Mouse (Mus musculus): ENCODE results near the gene Odaph.

DNA sequence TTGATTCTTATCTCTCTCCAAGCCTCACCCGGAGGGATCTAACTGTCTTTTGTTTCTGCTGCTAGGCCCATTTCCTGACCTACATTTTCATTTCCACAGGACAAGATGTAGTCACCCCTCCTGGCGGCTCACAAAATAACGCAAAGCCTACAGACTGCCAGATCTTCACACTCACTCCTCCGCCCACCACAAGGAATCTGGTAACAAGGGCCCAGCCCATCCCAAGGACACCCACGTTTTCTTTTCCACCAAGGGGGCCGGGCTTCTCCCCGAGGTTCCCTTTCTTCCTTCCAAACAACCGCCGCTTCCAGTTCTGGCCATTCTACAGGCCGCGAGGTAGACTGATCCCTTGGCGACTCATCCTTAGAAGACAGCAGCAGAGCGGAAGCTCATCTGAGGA is 7.3 kb downstream of the Odaph start:
- no peak for TF ChIP-seq CTCF (IDR thresholded peaks at IDR 0.05; ENCODE audit: low read depth)
- no peak for TF ChIP-seq EP300 (optimal IDR thresholded peaks at IDR 0.05)

All from stomach, postnatal 0 days (tissue).